Mouse (Mus musculus) lung, adult 18-20 months (tissue): Measurements from ENCODE around the gene 1700021F07Rik.

Experiments
- DNase-seq, 2 experiments: peaks; one replicate each; pipeline ENCODE4 v3.0.0; 2022; ENCODE audit warnings: mixed read lengths in 2 of 2

Gene 1700021F07Rik

DNA sequence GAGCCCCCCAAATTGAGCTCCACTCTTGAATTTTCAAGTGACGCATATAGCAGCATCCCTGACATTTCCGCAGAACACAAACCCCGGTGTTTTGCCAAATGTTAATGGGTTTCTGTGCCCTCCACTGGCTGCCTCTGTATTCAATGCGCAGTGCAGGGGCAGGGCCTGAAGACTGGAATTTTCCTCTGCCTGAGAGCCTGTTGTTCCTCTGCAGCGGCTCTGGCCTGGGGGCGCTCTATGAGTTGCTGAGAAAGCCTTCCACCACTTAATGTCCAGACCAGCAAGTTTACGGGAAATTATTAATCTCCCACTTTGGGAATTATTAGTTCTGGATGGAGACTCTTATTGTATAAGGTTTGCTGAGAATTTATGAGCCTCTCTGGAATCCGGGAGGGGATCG is 41.8 kb downstream of the 1700021F07Rik start:
- no peak for DNase-seq
